Mouse (Mus musculus): ENCODE data around the gene Cacna1d.
A peak's percentile ranks its signal among the peaks of the same experiment; 100 is the strongest.

Cacna1d gene

GRCm38 (mm10) chr14:30167606-30168005 is 323.6 kb downstream of the Cacna1d start:
- no peak for DNase-seq (ENCODE audit: low spot score in 2 of 2)

- DNase-seq (ENCODE audit: low spot score in 2 of 2) = no peak
Measured at GRCm38 (mm10) chr14:30166036-30166435, 325.2 kb downstream of the Cacna1d start.

GRCm38 (mm10) chr14:30163733-30164708 is 327.2 kb downstream of the Cacna1d start:
- peak; percentile 47 to 81 for DNase-seq (ENCODE audit: low spot score in 2 of 2)

- peak in 1 of 2 experiments; percentile 45 for DNase-seq (ENCODE audit: low spot score in 2 of 2)
Measured at GRCm38 (mm10) chr14:30147774-30148173, 343.5 kb downstream of the Cacna1d start.

GRCm38 (mm10) chr14:30138379-30138964 is 352.8 kb downstream of the Cacna1d start:
- no peak for DNase-seq (ENCODE audit: low spot score in 2 of 2)

- no peak for DNase-seq (ENCODE audit: low spot score in 2 of 2)
Measured at GRCm38 (mm10) chr14:30137961-30138360, 353.3 kb downstream of the Cacna1d start.

- peak; percentile 83 to 90 for DNase-seq (ENCODE audit: low spot score in 2 of 2)
Measured at GRCm38 (mm10) chr14:30136965-30137364, 354.3 kb downstream of the Cacna1d start.

- DNase-seq (ENCODE audit: low spot score in 2 of 2) = no peak
Measured at GRCm38 (mm10) chr14:30135351-30135750, 355.9 kb downstream of the Cacna1d start.

- no peak for DNase-seq (ENCODE audit: low spot score in 2 of 2)
Measured at GRCm38 (mm10) chr14:30133684-30134083, 357.6 kb downstream of the Cacna1d start.

GRCm38 (mm10) chr14:30131256-30131655 is 360.0 kb downstream of the Cacna1d start:
- DNase-seq (ENCODE audit: low spot score in 2 of 2) = no peak

- DNase-seq (ENCODE audit: low spot score in 2 of 2) = no peak
Measured at GRCm38 (mm10) chr14:30130092-30130491, 361.2 kb downstream of the Cacna1d start.

GRCm38 (mm10) chr14:30129378-30129777 is 361.9 kb downstream of the Cacna1d start:
- no peak for DNase-seq (ENCODE audit: low spot score in 2 of 2)

GRCm38 (mm10) chr14:30124951-30125690 is 366.1 kb downstream of the Cacna1d start:
- peak; percentile 65 to 80 for DNase-seq (ENCODE audit: low spot score in 2 of 2)

- no peak for DNase-seq (ENCODE audit: low spot score in 2 of 2)
Measured at GRCm38 (mm10) chr14:30120023-30120422, 371.2 kb downstream of the Cacna1d start.

GRCm38 (mm10) chr14:30113392-30114108 is 377.7 kb downstream of the Cacna1d start:
- DNase-seq (ENCODE audit: low spot score in 2 of 2) = no peak

- DNase-seq (ENCODE audit: low spot score in 2 of 2) = no peak
Measured at GRCm38 (mm10) chr14:30109079-30109478, 382.2 kb downstream of the Cacna1d start.

- no peak for DNase-seq (ENCODE audit: low spot score in 2 of 2)
Measured at GRCm38 (mm10) chr14:30106550-30106949, 384.7 kb downstream of the Cacna1d start.

- peak in 1 of 2 experiments; percentile 21 for DNase-seq (ENCODE audit: low spot score in 2 of 2)
Measured at GRCm38 (mm10) chr14:30105551-30105950, 385.7 kb downstream of the Cacna1d start.

GRCm38 (mm10) chr14:30103946-30104536 is 387.2 kb downstream of the Cacna1d start:
- DNase-seq (ENCODE audit: low spot score in 2 of 2) = no peak

GRCm38 (mm10) chr14:30097239-30097638 is 394.0 kb downstream of the Cacna1d start:
- no peak for DNase-seq (ENCODE audit: low spot score in 2 of 2)

- DNase-seq (ENCODE audit: low spot score in 2 of 2) = no peak
Measured at GRCm38 (mm10) chr14:30092426-30092825, 398.8 kb downstream of the Cacna1d start.

All from frontal cortex, postnatal 36 days (tissue).